Mouse (Mus musculus) myocyte (in vitro differentiated cells): Measurements from ENCODE around the gene Mfap5. TPM values are rescaled to one million over a fixed set of nuclear protein-coding genes. Genes with fewer than 3 reads are reported as not detected.

Experiments
- H3K27me3 ChIP-seq: one replicate; pipeline ENCODE4 v1.6.1; 2011; ENCODE audit not compliant: control insufficient read depth, insufficient read depth, insufficient read length
- H3K36me3 ChIP-seq: one replicate; pipeline ENCODE4 v1.6.1; 2011; ENCODE audit not compliant: control insufficient read depth, insufficient read depth
- H3K4me2 ChIP-seq: one replicate; pipeline ENCODE4 v1.6.1; 2011; ENCODE audit warnings: low read depth, control low read depth
- H3K4me3 ChIP-seq: one replicate; pipeline ENCODE4 v1.5.1; 2011; ENCODE audit warnings: mild to moderate bottlenecking, control low read depth, moderate library complexity
- H3K79me2 ChIP-seq: one replicate; pipeline ENCODE4 v1.6.1; 2011; ENCODE audit not compliant: control insufficient read depth, insufficient read depth
- H3ac ChIP-seq: one replicate; pipeline ENCODE4 v1.6.1; 2011; ENCODE audit not compliant: control insufficient read depth, insufficient read length
- CEBPB ChIP-seq: IDR thresholded peaks from 2 replicates; pipeline ENCODE4 v1.6.1; 2011; ENCODE audit warnings: mild to moderate bottlenecking, moderate library complexity; ENCODE audit not compliant: poor library complexity, insufficient read depth, severe bottlenecking
- E2F4 ChIP-seq: IDR thresholded peaks from one replicate; pipeline ENCODE4 v1.6.1; 2011; ENCODE audit warnings: mild to moderate bottlenecking, control low read depth, moderate library complexity; ENCODE audit not compliant: insufficient read depth
- MAX ChIP-seq: IDR thresholded peaks from one replicate; pipeline ENCODE4 v1.6.1; 2011; ENCODE audit warnings: low read depth, mild to moderate bottlenecking, control low read depth
- MYOD1 ChIP-seq, 3 experiments: IDR thresholded peaks; one replicate each; pipeline ENCODE4 v1.6.1; 2011; ENCODE audit warnings: control low read depth in 2 of 3, low read depth in 2 of 3, mild to moderate bottlenecking in 2 of 3, moderate library complexity in 1 of 3; ENCODE audit not compliant: insufficient read length in 2 of 3, control insufficient read depth in 1 of 3
- MYOG ChIP-seq, 3 experiments: IDR thresholded peaks; one replicate each; pipeline ENCODE4 v1.6.1; 2011; ENCODE audit warnings: control low read depth in 2 of 3, low read depth in 2 of 3, mild to moderate bottlenecking in 2 of 3; ENCODE audit not compliant: insufficient read length in 2 of 3, control insufficient read depth in 1 of 3, insufficient read depth in 1 of 3
- POLR2A ChIP-seq: IDR thresholded peaks from one replicate; pipeline ENCODE4 v1.6.1; 2011; ENCODE audit warnings: low read depth, mild to moderate bottlenecking, control low read depth, moderate library complexity; ENCODE audit not compliant: insufficient read length
- POLR2AphosphoS2 ChIP-seq: IDR thresholded peaks from one replicate; pipeline ENCODE4 v1.6.1; 2011; ENCODE audit warnings: low read depth, control low read depth; ENCODE audit not compliant: insufficient read length
- REST ChIP-seq: IDR thresholded peaks from one replicate; pipeline ENCODE4 v1.6.1; 2011; ENCODE audit warnings: mild to moderate bottlenecking, control low read depth, moderate library complexity; ENCODE audit not compliant: insufficient read depth, insufficient read length
- SRF ChIP-seq: IDR thresholded peaks from one replicate; pipeline ENCODE4 v1.6.1; 2011; ENCODE audit warnings: low read depth; ENCODE audit not compliant: control insufficient read depth, insufficient read length
- TCF12 ChIP-seq: IDR thresholded peaks from one replicate; pipeline ENCODE4 v1.6.1; 2011; ENCODE audit warnings: mild to moderate bottlenecking, control low read depth; ENCODE audit not compliant: poor library complexity, insufficient read depth, severe bottlenecking
- TCF3 ChIP-seq: IDR thresholded peaks from one replicate; pipeline ENCODE4 v1.6.1; 2011; ENCODE audit warnings: low read depth, control low read depth; ENCODE audit not compliant: insufficient read length
- USF1 ChIP-seq: IDR thresholded peaks from one replicate; pipeline ENCODE4 v1.6.1; 2011; ENCODE audit warnings: low read depth, mild to moderate bottlenecking, control low read depth, moderate library complexity
- polyA plus RNA-seq: library from polyadenylated mRNA; unstranded; fragments of >200 nt; fragmentation: generic; extraction: Trizol; gene quantifications from one replicate; pipeline ENCODE4 v1.2.1, GENCODE M21; 2012; ENCODE audit warnings: missing spikeins

Gene Mfap5
- polyA plus RNA-seq, 1 experiment, result 0.98 TPM

DNA sequence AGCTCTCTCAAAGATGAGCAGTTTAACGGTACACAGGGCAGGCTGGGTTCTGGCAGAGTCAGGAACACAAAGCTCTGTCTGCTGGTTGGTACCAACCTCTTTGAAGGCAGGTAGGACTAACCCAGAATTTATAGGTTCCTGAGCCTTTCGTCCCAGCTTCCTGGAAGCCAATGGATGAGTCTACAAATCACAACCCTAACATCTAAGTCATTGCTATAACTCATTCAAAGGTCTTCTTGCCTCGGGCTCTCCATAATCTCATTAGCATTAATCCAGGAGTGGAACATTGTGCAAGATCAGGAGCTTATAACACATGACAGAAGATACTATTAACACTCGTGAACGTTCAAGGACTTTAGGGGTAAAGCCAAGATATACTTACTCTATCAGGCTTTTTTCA is 7.0 kb upstream of the Mfap5 start, which contains the start of gene Rimklb:
Gene Rimklb, minus strand, starts transcription at position 101 of the 400 bp plus-strand sequence.
- Histone ChIP-seq H3K79me2 (no peaks in the 10 kb centered on the region), H3K4me2 (no peak within 1 kb of the TSS), H3ac (no peak within 1 kb of the TSS), H3K4me3 (no peak within 1 kb of the TSS), H3K36me3 (no peaks in the 10 kb centered on the region), H3K27me3 (peaks cover 16% of the 10 kb centered on the region)
- TF ChIP-seq MAX, result no peak
- no peak for TF ChIP-seq MYOD1 (IDR thresholded peaks at IDR 0.05; ENCODE audit: control insufficient read depth in 1 of 3, insufficient read length in 2 of 3, low read depth in 2 of 3)
- no peak for TF ChIP-seq E2F4
- no peak for TF ChIP-seq REST
- TF ChIP-seq TCF3, result no peak
- no peak for TF ChIP-seq TCF12
- no peak for TF ChIP-seq CEBPB
- TF ChIP-seq USF1, result no peak
- no peak for TF ChIP-seq POLR2A
- TF ChIP-seq MYOG (IDR thresholded peaks at IDR 0.05; ENCODE audit: control insufficient read depth in 1 of 3, insufficient read depth in 1 of 3, insufficient read length in 2 of 3, low read depth in 2 of 3), result no peak
- TF ChIP-seq SRF, result no peak

DNA sequence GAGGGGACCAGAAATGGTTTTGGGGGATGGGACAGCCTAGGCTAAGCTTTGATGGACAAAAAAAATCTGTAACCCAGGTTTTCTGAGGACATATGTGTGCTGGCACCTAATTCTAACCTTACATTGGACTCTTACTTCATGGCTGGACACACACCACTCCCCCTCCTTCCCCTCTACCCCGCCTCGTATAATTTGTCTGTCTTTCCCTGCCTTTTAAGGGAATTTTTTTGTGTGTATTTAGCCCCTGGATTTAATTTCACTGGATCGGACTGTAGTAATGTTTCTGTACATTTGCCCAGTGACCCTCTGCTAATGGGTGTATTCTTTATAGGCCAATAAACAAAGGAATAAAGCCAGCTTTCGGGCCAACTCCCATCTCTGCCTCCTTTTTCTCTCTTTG is 604 bp upstream of the Mfap5 start:
- TF ChIP-seq USF1 (no peak), MYOG (IDR thresholded peaks at IDR 0.05; ENCODE audit: control insufficient read depth in 1 of 3, insufficient read depth in 1 of 3, insufficient read length in 2 of 3, low read depth in 2 of 3) (no peak), E2F4 (no peak), MAX (no peak), TCF12 (no peak), POLR2AphosphoS2 (no peak), MYOD1 (IDR thresholded peaks at IDR 0.05; ENCODE audit: control insufficient read depth in 1 of 3, insufficient read length in 2 of 3, low read depth in 2 of 3) (no peak), REST (no peak), TCF3 (no peak), CEBPB (no peak)
- Histone ChIP-seq H3ac (no peak overlapping the region), H3K27me3 (no peaks in the 10 kb centered on the region), H3K79me2 (no peaks in the 10 kb centered on the region), H3K4me2 (no peak overlapping the region), H3K36me3 (no peaks in the 10 kb centered on the region), H3K4me3 (no peak overlapping the region)

DNA sequence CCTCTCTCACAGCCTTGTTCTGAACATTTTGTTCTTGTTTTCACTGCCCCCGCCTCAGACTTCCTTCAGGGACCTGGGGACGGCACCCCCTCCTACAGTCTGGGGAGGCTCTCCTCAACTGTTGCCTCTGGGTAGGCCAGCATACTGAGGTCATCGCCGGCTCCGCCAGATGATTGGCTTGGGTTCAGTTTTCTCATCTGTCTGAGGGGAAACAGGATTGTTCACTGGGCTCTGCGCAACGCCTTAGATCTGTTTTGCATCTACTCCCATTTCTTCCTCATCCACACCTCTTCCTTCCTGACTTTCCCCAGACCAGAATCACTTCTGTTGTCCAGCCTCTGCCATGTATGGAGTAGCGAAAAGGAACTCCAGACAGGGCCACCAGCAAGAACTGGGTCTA is 2.8 kb downstream of the Mfap5 start:
- Histone ChIP-seq H3K36me3 (no peaks in the 10 kb centered on the region), H3K4me2 (no peak overlapping the region), H3K79me2 (no peaks in the 10 kb centered on the region), H3ac (no peak overlapping the region), H3K27me3 (no peaks in the 10 kb centered on the region), H3K4me3 (no peak overlapping the region)
- TF ChIP-seq SRF (no peak), TCF12 (no peak), REST (no peak), MYOD1 (IDR thresholded peaks at IDR 0.05; ENCODE audit: control insufficient read depth in 1 of 3, insufficient read length in 2 of 3, low read depth in 2 of 3) (no peak), USF1 (no peak), MYOG (IDR thresholded peaks at IDR 0.05; ENCODE audit: control insufficient read depth in 1 of 3, insufficient read depth in 1 of 3, insufficient read length in 2 of 3, low read depth in 2 of 3) (no peak), E2F4 (no peak), POLR2AphosphoS2 (no peak), TCF3 (no peak), POLR2A (no peak), MAX (no peak), CEBPB (no peak)

DNA sequence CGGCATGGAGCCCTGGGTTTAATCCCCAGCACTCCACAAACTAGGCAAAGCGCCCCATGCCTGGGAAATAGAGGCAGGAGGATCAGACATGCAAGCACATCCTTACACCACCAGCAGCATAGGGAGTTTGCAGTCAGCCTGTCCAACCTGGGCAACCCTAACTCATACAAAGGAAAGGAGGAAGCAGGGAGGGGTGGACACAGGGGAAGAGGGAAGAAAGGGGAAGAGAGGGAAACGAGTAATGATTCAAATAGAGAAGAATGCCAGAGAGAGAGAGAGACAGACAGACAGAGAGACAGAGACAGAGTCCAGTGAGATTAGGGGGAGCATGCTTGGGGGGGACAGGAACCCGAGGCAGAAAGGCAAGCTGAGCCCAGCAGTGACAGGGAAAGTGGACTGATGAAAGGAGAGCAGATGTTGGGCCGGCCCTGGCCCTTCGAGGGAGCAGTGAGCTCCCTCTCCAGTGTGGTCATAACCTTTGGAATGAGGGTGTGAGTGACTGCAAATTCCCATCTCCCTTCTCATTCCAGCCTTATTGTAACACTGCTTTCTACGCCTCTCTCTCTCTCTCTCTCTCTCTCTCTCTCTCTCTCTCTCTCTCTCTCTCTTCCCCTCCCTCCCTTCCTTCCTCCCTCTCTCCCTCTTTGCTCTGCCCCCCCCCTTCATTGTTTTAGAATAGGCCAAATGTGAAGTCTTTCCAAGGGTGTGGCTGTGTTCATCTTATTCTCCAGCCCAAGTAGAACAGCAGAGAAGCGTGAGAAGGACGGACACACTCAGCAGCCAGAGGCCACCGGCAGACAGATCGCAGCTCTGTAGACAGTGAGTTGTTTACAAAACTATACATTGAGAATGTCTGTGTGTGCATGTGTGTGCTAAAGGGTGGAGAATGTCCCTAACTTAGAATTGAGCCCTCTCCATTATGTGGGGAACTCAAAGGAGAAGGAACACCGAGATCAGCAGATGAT is 7.6 kb downstream of the Mfap5 start:
- no peak overlapping the region for H3ac ChIP-seq
- H3K36me3 ChIP-seq, result no peaks in the 10 kb centered on the region
- H3K27me3 ChIP-seq, result no peaks in the 10 kb centered on the region
- H3K4me2 ChIP-seq, result no peak overlapping the region
- TF ChIP-seq TCF12 (no peak), POLR2AphosphoS2 (no peak), MYOD1 (IDR thresholded peaks at IDR 0.05; ENCODE audit: control insufficient read depth in 1 of 3, insufficient read length in 2 of 3, low read depth in 2 of 3) (no peak), MAX (no peak), E2F4 (no peak), CEBPB (no peak), POLR2A (no peak), REST (no peak), MYOG (IDR thresholded peaks at IDR 0.05; ENCODE audit: control insufficient read depth in 1 of 3, insufficient read depth in 1 of 3, insufficient read length in 2 of 3, low read depth in 2 of 3) (no peak), USF1 (no peak), TCF3 (no peak), SRF (no peak)
- no peak overlapping the region for H3K4me3 ChIP-seq
- H3K79me2 ChIP-seq, result no peaks in the 10 kb centered on the region
